7 mouse cellular contexts compared by ENCODE assay signal in the genomic region with DNA sequence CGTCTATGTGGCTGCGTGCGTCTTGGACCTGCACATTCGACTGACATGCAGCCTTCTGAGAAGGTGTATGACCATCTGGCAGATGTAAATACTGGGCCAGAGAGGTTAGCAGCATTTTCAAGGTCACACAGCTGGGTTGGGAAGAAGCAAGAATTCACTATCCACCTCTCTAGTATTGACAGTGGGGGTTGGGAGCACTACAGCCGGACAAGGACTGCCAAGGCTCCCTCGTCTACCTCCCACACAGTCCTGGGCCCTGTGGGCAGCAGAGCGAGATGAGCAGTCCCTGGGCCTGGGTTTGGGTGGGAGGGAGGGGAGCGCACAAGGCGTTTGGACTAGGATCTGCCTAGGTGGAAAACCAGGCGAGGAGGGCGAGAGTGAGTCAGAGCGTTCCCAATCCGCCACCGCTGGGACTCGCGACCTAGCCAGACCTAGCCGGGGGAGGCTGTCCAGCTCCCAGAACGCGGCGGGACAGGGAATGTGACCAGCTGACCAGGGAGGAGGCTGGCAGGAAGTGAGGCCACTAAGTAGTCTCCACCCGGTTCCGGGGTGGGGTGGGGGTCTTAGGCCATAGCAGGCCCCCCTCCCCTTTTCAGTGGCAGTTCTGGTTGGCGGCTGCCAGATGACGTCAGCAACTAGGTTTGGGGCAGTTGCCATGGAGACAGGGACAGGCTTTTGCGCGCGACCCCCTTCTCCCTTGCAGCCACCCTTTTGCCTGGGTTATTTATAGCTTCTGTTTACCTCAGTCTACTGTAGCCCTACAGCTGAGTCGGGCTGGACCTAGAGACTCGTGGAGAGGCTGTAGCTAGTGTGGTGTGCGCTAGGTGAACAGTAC. TPM values are rescaled to one million over a fixed set of nuclear protein-coding genes. Genes with fewer than 3 reads are reported as not detected.
A peak's percentile ranks its signal among the peaks of the same experiment; 100 is the strongest.
DNase-seq lines count a peak whose midpoint lies in the region; ATAC-seq lines count a peak whose summit lies in the region.

No protein-coding gene starts in this region.

- no peaks in the 10 kb centered on the region for H3K36me3 ChIP-seq in embryonic facial prominence, embryonic 10.5 days (replicated peaks)
- H3K36me3 ChIP-seq in limb, embryonic 11.5 days (ENCODE audit: control insufficient read depth, insufficient read depth, low read length), result no peaks in the 10 kb centered on the region; the same call in 1 of the 2 replicates
- H3K36me3 ChIP-seq in midbrain, embryonic 12.5 days, result no peaks in the 10 kb centered on the region

- peaks cover 39% of the 10 kb centered on the region for H3K4me1 ChIP-seq in embryonic facial prominence, embryonic 10.5 days
- H3K4me1 ChIP-seq in limb, embryonic 11.5 days (ENCODE audit: control insufficient read depth, insufficient read depth, low read length), result peaks cover 18% of the 10 kb centered on the region
- H3K4me1 ChIP-seq in midbrain, embryonic 12.5 days, result peaks cover 28% of the 10 kb centered on the region

- H3K9me3 ChIP-seq in embryonic facial prominence, embryonic 10.5 days, result no peaks in the 10 kb centered on the region
- H3K9me3 ChIP-seq in limb, embryonic 11.5 days (ENCODE audit: control insufficient read depth, low read length), result no peaks in the 10 kb centered on the region
- H3K9me3 ChIP-seq in midbrain, embryonic 12.5 days, result no peaks in the 10 kb centered on the region

- peak overlapping the region; percentile 73 for H3K27ac ChIP-seq in embryonic facial prominence, embryonic 10.5 days (replicated peaks)
- no peak overlapping the region; the same call in 1 of the 2 replicates for H3K27ac ChIP-seq in limb, embryonic 11.5 days (replicated peaks; ENCODE audit: low read depth, low read length)
- H3K27ac ChIP-seq in midbrain, embryonic 12.5 days (replicated peaks), result peak overlapping the region; percentile 92

- peak; percentile 85 for DNase-seq in adrenal gland, postnatal 10 days
- peak; percentile 88 for DNase-seq in embryonic facial prominence, embryonic 10.5 days (ENCODE audit: low spot score)
- DNase-seq in heart, adult 11 months, result peak; percentile 100
- peak; percentile 89 for DNase-seq in kidney, adult 11 months
- DNase-seq in limb, embryonic 11.5 days (ENCODE audit: low spot score), result peak; percentile 89
- peak; percentile 46 for DNase-seq in spleen, adult 12 weeks (ENCODE audit: low spot score)

- H3K9ac ChIP-seq in limb, embryonic 11.5 days (ENCODE audit: low read length), result peak overlapping the region; percentile 83
- peak overlapping the region; percentile 91 for H3K9ac ChIP-seq in midbrain, embryonic 12.5 days (replicated peaks)

- H3K4me2 ChIP-seq in limb, embryonic 11.5 days (ENCODE audit: low read depth, severe bottlenecking), result peak overlapping the region; percentile 93
- peak overlapping the region; percentile 87 for H3K4me2 ChIP-seq in midbrain, embryonic 12.5 days (replicated peaks)

- H3K4me3 ChIP-seq in embryonic facial prominence, embryonic 10.5 days, result peak overlapping the region; percentile 89
- H3K4me3 ChIP-seq in limb, embryonic 11.5 days (ENCODE audit: low read depth, low read length), result peak overlapping the region; percentile 70
- H3K4me3 ChIP-seq in midbrain, embryonic 12.5 days, result peak overlapping the region; percentile 82

- peaks cover 18% of the 10 kb centered on the region for H3K27me3 ChIP-seq in embryonic facial prominence, embryonic 10.5 days (replicated peaks; ENCODE audit: low read depth, poor library complexity, severe bottlenecking)
- H3K27me3 ChIP-seq in limb, embryonic 11.5 days (ENCODE audit: control insufficient read depth, insufficient read depth, low read length), result no peaks in the 10 kb centered on the region
- H3K27me3 ChIP-seq in midbrain, embryonic 12.5 days, result peaks cover 4% of the 10 kb centered on the region

- ATAC-seq in limb, embryonic 11.5 days (ENCODE audit: insufficient number of reproducible peaks, low FRiP score, low TSS enrichment, low read depth), result peak; percentile 51
- ATAC-seq in midbrain, embryonic 12.5 days (ENCODE audit: low FRiP score, low read depth), result peak; percentile 78

- 2% methylated on average over 30 of the region's 30 CpGs for WGBS in embryonic facial prominence, embryonic 10.5 days
- WGBS in limb, embryonic 11.5 days, result 2% methylated on average over 30 of the region's 30 CpGs
- WGBS in midbrain, embryonic 12.5 days, result 2% methylated on average over 30 of the region's 30 CpGs

RNA-seq across cellular contexts. Expression of a gene that starts 1.4 kb away (rescaled TPM):
- total RNA-seq in adrenal gland, postnatal 10 days (2021), result 10 to 100 TPM; 30.4 to 34.5 TPM
- polyA plus RNA-seq in embryonic facial prominence, embryonic 10.5 days (2016; fragmentation: Nextera tagmentation; extraction: Ambion mirVana), result 13.5 and 15.9 TPM in 2 replicates
- polyA plus RNA-seq in limb, embryonic 11.5 days (2014; fragmentation: Nextera tagmentation; extraction: Ambion mirVana), result 13.1 and 14.1 TPM in 2 replicates
- polyA plus RNA-seq in midbrain, embryonic 12.5 days (2016; fragmentation: Nextera tagmentation; extraction: Ambion mirVana), result 19.5 and 21.7 TPM in 2 replicates

RNA-seq across cellular contexts. Expression of a gene that starts 30.0 kb away (rescaled TPM):
- total RNA-seq in adrenal gland, postnatal 10 days (2021), result 10 to 100 TPM; 53.0 to 62.3 TPM
- 136 and 137 TPM in 2 replicates for polyA plus RNA-seq in embryonic facial prominence, embryonic 10.5 days (2016; fragmentation: Nextera tagmentation; extraction: Ambion mirVana)
- polyA plus RNA-seq in limb, embryonic 11.5 days (2014; fragmentation: Nextera tagmentation; extraction: Ambion mirVana), result 128 and 131 TPM in 2 replicates
- 157 TPM in 2 replicates for polyA plus RNA-seq in midbrain, embryonic 12.5 days (2016; fragmentation: Nextera tagmentation; extraction: Ambion mirVana)

RNA-seq across cellular contexts. Expression of a gene that starts 30.8 kb away (rescaled TPM):
- total RNA-seq in adrenal gland, postnatal 10 days (2021), result 1 to 10 TPM in 1 of 2 experiments, under 1 TPM in 1; 0.97 to 1.3 TPM
- polyA plus RNA-seq in embryonic facial prominence, embryonic 10.5 days (2016; fragmentation: Nextera tagmentation; extraction: Ambion mirVana), result 0.59 and 0.64 TPM in 2 replicates
- 0.73 and 1.6 TPM in 2 replicates for polyA plus RNA-seq in limb, embryonic 11.5 days (2014; fragmentation: Nextera tagmentation; extraction: Ambion mirVana)
- 1.3 TPM in 1 of 2 replicates, not detected in the other for polyA plus RNA-seq in midbrain, embryonic 12.5 days (2016; fragmentation: Nextera tagmentation; extraction: Ambion mirVana)

RNA-seq across cellular contexts. Expression of a gene that starts 40.6 kb away (rescaled TPM):
- 10 to 100 TPM; 92.8 to 94.0 TPM for total RNA-seq in adrenal gland, postnatal 10 days (2021)
- 64.7 and 64.9 TPM in 2 replicates for polyA plus RNA-seq in embryonic facial prominence, embryonic 10.5 days (2016; fragmentation: Nextera tagmentation; extraction: Ambion mirVana)
- 71.7 and 81.5 TPM in 2 replicates for polyA plus RNA-seq in limb, embryonic 11.5 days (2014; fragmentation: Nextera tagmentation; extraction: Ambion mirVana)
- 107 and 110 TPM in 2 replicates for polyA plus RNA-seq in midbrain, embryonic 12.5 days (2016; fragmentation: Nextera tagmentation; extraction: Ambion mirVana)

Comparison
In these comparisons a context has a peak if more than half of its experiments do, and no peak if none do; other contexts are left out.
1. DNase-seq: peak in every context shown above with its lines; median percentile 100 in heart, adult 11 months; 89 in kidney, adult 11 months; 89 in limb, embryonic 11.5 days; 88 in embryonic facial prominence, embryonic 10.5 days; 85 in adrenal gland, postnatal 10 days; 46 in spleen, adult 12 weeks.